Mouse (Mus musculus): ENCODE measurements at regions not wholly inside any gene's neighbourhood (a gene's known extent, or its start where the extent isn't known, plus 50 kb on each side); places are given as distances from the start of the nearest gene placed in this dataset.

GRCm38 (mm10) chr13:84133249-84133648 is 88.8 kb upstream of the Tmem161b start:
- no peak for ATAC-seq
- Histone ChIP-seq H3K9ac (replicated peaks) (no peak overlapping the region), H3K9me3 (no peaks in the 10 kb centered on the region), H3K36me3 (no peaks in the 10 kb centered on the region), H3K27ac (no peak overlapping the region), H3K27me3 (no peaks in the 10 kb centered on the region), H3K4me1 (replicated peaks) (no peaks in the 10 kb centered on the region), H3K4me2 (replicated peaks) (no peak overlapping the region), H3K4me3 (replicated peaks) (no peak overlapping the region)
- 93% methylated on average over 4 of the region's 4 CpGs for WGBS

GRCm38 (mm10) chr13:84140835-84141234 is 81.3 kb upstream of the Tmem161b start:
- Histone ChIP-seq H3K36me3 (no peaks in the 10 kb centered on the region), H3K4me3 (replicated peaks) (no peak overlapping the region)
- 86% methylated on average over 1 of the region's 1 CpGs for WGBS

GRCm38 (mm10) chr13:84151300-84151699 is 70.8 kb upstream of the Tmem161b start:
- peak; percentile 62 for ATAC-seq
- H3K36me3 ChIP-seq, result no peaks in the 10 kb centered on the region
- H3K4me2 ChIP-seq (replicated peaks), result no peak overlapping the region
- H3K9me3 ChIP-seq, result no peaks in the 10 kb centered on the region
- H3K9ac ChIP-seq (replicated peaks), result no peak overlapping the region
- no peak overlapping the region for H3K4me3 ChIP-seq (replicated peaks)
- H3K27me3 ChIP-seq, result no peaks in the 10 kb centered on the region
- H3K4me1 ChIP-seq (replicated peaks), result no peaks in the 10 kb centered on the region
- no peak overlapping the region for H3K27ac ChIP-seq

More at GRCm38 (mm10) chr13:84140835-84141234, 81.3 kb upstream of the Tmem161b start:
- no peaks in the 10 kb centered on the region for H3K4me1 ChIP-seq (replicated peaks)
- no peaks in the 10 kb centered on the region for H3K27me3 ChIP-seq
- H3K27ac ChIP-seq, result no peak overlapping the region
- ATAC-seq, result no peak
- no peak overlapping the region for H3K4me2 ChIP-seq (replicated peaks)
- no peaks in the 10 kb centered on the region for H3K9me3 ChIP-seq
- H3K9ac ChIP-seq (replicated peaks), result no peak overlapping the region

- no peaks in the 10 kb centered on the region for H3K27me3 ChIP-seq
- H3K4me2 ChIP-seq (replicated peaks), result no peak overlapping the region
- H3K4me1 ChIP-seq (replicated peaks), result no peaks in the 10 kb centered on the region
- no peak overlapping the region for H3K9ac ChIP-seq (replicated peaks)
- H3K36me3 ChIP-seq, result no peaks in the 10 kb centered on the region
- no peaks in the 10 kb centered on the region for H3K9me3 ChIP-seq
- no peak overlapping the region for H3K27ac ChIP-seq
- no peak for ATAC-seq
- H3K4me3 ChIP-seq (replicated peaks), result no peak overlapping the region
- WGBS, result 96% methylated on average over 2 of the region's 2 CpGs
Measured at GRCm38 (mm10) chr13:84152712-84153111, 69.4 kb upstream of the Tmem161b start.

- Histone ChIP-seq H3K4me2 (replicated peaks) (no peak overlapping the region), H3K9ac (replicated peaks) (no peak overlapping the region), H3K27ac (no peak overlapping the region), H3K36me3 (no peaks in the 10 kb centered on the region), H3K9me3 (no peaks in the 10 kb centered on the region), H3K4me1 (replicated peaks) (no peaks in the 10 kb centered on the region), H3K27me3 (no peaks in the 10 kb centered on the region), H3K4me3 (replicated peaks) (no peak overlapping the region)
- WGBS, result 80% methylated on average over 4 of the region's 4 CpGs
- no peak for ATAC-seq
Measured at GRCm38 (mm10) chr13:84153743-84154142, 68.4 kb upstream of the Tmem161b start.
